Mouse (Mus musculus) thymus, adult 2 months (tissue): ENCODE data around the gene Arid3c. TPM values are rescaled to one million over a fixed set of nuclear protein-coding genes. Genes with fewer than 3 reads are reported as not detected.

ENCODE experiments used
- DNase-seq: peaks from one replicate; pipeline ENCODE4 v3.0.0; 2021
- H3K27ac ChIP-seq: fragments of 200-500 bp; 2 replicates; pipeline ENCODE4 v1.5.1; 2012; ENCODE audit warnings: low read length, control low read depth; ENCODE audit not compliant: control insufficient read depth, insufficient read depth
- H3K27me3 ChIP-seq: fragments of 200-500 bp; 2 replicates; pipeline ENCODE4 v1.6.1; 2012; ENCODE audit warnings: mild to moderate bottlenecking, low read length, moderate library complexity, mixed read lengths; ENCODE audit not compliant: control insufficient read depth, insufficient read depth
- H3K36me3 ChIP-seq: fragments of 200-500 bp; 2 replicates; pipeline ENCODE4 v1.6.1; 2012; ENCODE audit warnings: mild to moderate bottlenecking, low read length, moderate library complexity; ENCODE audit not compliant: control insufficient read depth, insufficient read depth
- H3K4me1 ChIP-seq: fragments of 200-500 bp; replicated peaks from 2 replicates; pipeline ENCODE4 v1.6.1; 2012; ENCODE audit warnings: low read length; ENCODE audit not compliant: control insufficient read depth, insufficient read depth
- H3K4me3 ChIP-seq: fragments of 200-500 bp; 2 replicates; pipeline ENCODE4 v1.5.1; 2012; ENCODE audit warnings: mild to moderate bottlenecking, low read length, control low read depth, moderate library complexity; ENCODE audit not compliant: control insufficient read depth, insufficient read depth
- CTCF ChIP-seq: fragments of 200-500 bp; IDR thresholded peaks from 2 replicates; pipeline ENCODE4 v1.5.1; 2012; ENCODE audit warnings: mild to moderate bottlenecking, control low read depth, low read length, moderate library complexity, borderline replicate concordance; ENCODE audit not compliant: control insufficient read depth, poor library complexity, insufficient read depth; ENCODE audit errors: extremely low read depth
- POLR2A ChIP-seq: fragments of 200-500 bp; IDR thresholded peaks from 2 replicates; pipeline ENCODE4 v1.6.1; 2012; ENCODE audit warnings: mild to moderate bottlenecking, low read length, control low read depth, moderate library complexity; ENCODE audit not compliant: control insufficient read depth, poor library complexity, insufficient read depth; ENCODE audit errors: extremely low read depth
- WGBS: fragments of 180-500 bp; shearing (Covaris S2); methylation state at CpG from one replicate; pipeline ENCODE4 v1.1.7; 2018; 5-methylcytosine and 5-hydroxymethylcytosine counted together
- polyA plus RNA-seq: library from polyadenylated mRNA; depleted of rRNA; stranded (reverse); fragments of >200 nt; gene quantifications from 2 replicates; pipeline ENCODE4 v1.2.3, GENCODE M21; 2012; rRNA removed

The Arid3c gene
- polyA plus RNA-seq, 1 experiment: 0.15 TPM

DNA sequence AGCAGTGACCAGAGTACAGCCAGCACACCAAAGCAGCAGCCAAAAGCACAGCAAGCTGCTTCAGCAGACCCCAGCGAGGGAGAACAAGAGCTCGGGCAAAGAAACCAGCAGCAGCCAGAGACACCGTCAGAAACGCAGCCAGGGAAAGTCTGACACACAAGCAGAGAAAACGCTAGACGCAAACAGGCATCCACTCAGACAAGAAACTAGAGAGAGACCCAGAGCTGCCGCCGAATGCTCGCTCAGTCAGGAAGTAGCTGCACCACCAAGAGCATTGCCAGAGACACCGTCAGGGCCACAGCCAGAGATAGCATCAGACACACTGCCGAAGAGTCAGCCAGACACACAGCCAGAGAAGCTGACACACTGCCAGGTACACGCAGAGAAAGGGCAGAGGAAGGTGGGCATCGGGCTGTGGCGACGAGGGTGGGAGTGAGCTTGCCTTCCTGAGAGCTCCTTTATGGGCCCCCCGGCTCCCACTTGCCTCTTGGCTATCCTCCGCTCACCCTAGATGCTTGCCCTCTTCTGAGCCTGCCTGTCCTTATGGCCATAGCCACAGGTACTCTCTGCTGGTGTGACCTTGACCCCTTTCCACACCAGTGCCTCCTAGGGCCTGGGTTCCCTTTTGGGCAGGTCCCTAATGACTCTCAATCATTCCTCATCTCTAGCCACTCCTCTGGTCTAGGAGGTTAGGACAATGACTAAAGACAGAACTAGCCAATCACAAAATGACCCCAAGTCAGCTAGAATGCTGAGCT is 54.5 kb downstream of the Arid3c start:
- 42% methylated on average over 17 of the region's 17 CpGs for WGBS
- H3K36me3 ChIP-seq: no peaks in the 10 kb centered on the region
- no peak overlapping the region for H3K4me3 ChIP-seq
- DNase-seq: no peak
- H3K27me3 ChIP-seq: no peaks in the 10 kb centered on the region
- H3K27ac ChIP-seq: no peak overlapping the region
- TF ChIP-seq CTCF (no peak), POLR2A (no peak)
- H3K4me1 ChIP-seq: no peaks in the 10 kb centered on the region

Other genes starting within 250 kb of the Arid3c start
- 2.1 and 2.6 TPM in 2 replicates for gene AI464131, start 228.1 kb downstream of the Arid3c start, polyA plus RNA-seq
- 0.87 and 1.7 TPM in 2 replicates for gene 1110017D15Rik, start 213.8 kb downstream of the Arid3c start, polyA plus RNA-seq
- gene Fam219a, start 161.6 kb downstream of the Arid3c start, polyA plus RNA-seq: 23.0 and 29.8 TPM in 2 replicates
- 0.18 and 0.96 TPM in 2 replicates for gene Dnaic1, start 161.4 kb downstream of the Arid3c start, polyA plus RNA-seq
- 7.5 and 10.3 TPM in 2 replicates for gene Enho, start 90.8 kb downstream of the Arid3c start, polyA plus RNA-seq
- gene Cntfr, start 34.1 kb downstream of the Arid3c start, polyA plus RNA-seq: 2.3 and 3.0 TPM in 2 replicates
- gene Il11ra1, start 31.2 kb downstream of the Arid3c start, polyA plus RNA-seq: 47.4 and 73.2 TPM in 2 replicates
- 82.8 and 94.9 TPM in 2 replicates for gene Rpp25l, start 17.6 kb downstream of the Arid3c start, polyA plus RNA-seq
- gene Dctn3, start 8.0 kb downstream of the Arid3c start, polyA plus RNA-seq: 60.5 and 72.8 TPM in 2 replicates
- gene Galt, start 24.1 kb upstream of the Arid3c start, polyA plus RNA-seq: 189 and 211 TPM in 2 replicates
- gene Sigmar1, start 25.0 kb upstream of the Arid3c start, polyA plus RNA-seq: 57.5 and 65.6 TPM in 2 replicates
- gene Ccl27a, start 43.1 kb upstream of the Arid3c start, polyA plus RNA-seq: 85.4 and 97.4 TPM in 2 replicates
- gene Gm21541, start 172.5 kb upstream of the Arid3c start, polyA plus RNA-seq: 12.4 and 22.8 TPM in 2 replicates
- gene Gm20878, start 210.4 kb upstream of the Arid3c start, polyA plus RNA-seq: 4.3 and 5.9 TPM in 2 replicates
- gene Fam205a4, start 234.9 kb upstream of the Arid3c start, polyA plus RNA-seq: 0.15 TPM in 2 replicates